Mouse (Mus musculus) cerebellum, postnatal 25 days (tissue): ENCODE results near the gene R3hdm2.
A peak's percentile ranks its signal among the peaks of the same experiment; 100 is the strongest.

ENCODE experiments used
- DNase-seq, 2 experiments: peaks; one replicate each; pipeline ENCODE4 v3.0.0; 2021; ENCODE audit warnings: mixed read lengths in 2 of 2

The R3hdm2 gene

DNA sequence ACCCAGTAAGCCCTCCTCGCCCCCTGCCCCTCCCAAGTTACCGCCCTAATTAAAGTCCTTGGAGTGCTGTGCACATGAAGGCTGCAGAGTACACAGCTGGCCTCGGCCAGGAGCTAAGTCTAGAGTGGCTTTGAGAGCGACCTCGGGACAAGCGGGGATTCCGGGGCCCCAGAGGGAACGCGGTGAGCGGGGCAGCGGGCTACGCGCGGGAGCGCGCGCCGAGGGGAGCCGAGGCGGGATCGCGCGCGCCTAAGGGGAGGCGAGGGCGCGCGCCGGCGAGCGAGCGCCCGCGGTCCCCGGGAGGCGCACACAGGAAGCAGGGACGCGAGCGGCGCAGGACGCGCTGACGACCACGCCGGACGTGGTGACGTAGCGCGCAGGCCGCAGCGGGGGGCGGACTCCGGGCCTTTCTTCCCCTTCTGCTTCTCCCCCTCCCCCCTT lies at the start of gene R3hdm2:
Gene R3hdm2 (plus strand): TSS at position 77 of the 441 bp plus-strand sequence.
- peak; percentile 94 to 98 for DNase-seq

DNA sequence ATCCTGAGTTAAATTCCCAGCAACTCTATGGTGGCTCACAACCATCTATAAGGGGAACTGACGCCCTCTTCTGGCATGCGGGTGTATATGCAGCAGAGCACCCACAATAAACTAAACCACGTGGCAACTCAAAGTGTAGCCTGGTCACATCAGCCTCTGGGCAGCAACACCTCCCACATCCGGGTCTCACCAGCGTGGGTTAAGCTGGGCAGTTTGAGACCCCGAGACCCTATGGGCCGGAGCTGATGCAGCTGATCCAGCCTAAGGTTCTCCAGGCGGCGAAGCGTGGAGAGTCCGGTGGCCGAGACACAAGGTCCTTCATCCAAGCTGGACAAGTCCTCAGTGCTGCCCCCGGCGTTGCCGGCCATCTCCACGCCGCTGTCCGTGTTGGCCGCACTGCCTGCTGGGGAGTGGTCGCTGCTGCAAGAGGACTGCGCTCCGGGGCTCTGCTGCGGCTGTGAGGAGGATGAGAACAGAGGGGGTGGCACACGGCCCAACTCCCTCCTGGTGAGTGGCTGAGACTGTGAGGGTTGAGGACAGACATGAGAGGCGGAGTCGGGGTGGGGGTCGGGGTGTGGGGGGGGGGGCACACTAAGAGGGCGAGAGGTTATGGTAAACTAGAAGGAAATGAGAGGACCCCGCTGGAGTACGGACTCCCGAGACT lies 47.8 kb upstream of the R3hdm2 start:
- DNase-seq = no peak

DNA sequence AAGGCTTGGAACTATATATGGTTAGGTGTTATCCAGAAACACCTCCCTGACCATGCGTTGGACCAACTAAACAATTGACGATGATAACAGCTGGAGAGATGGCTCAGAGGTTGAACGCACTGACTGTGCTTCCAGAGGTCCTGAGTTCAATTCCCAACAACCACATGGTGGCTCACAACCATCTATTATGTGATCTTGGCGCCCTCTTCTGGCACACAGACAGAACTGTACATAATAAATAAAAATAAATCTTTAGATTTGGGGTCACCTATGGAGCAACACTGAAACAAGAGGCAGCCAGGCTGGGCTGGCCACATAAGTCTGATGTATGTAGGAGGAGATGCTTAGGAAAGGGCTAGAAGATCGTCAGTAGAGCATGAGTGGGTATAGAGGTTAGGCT lies 47.0 kb upstream of the R3hdm2 start:
- no peak for DNase-seq

- DNase-seq = no peak
These were observed 44.9 kb upstream of the R3hdm2 start for GRCm38 (mm10) chr10:127335271-127335670.

DNA sequence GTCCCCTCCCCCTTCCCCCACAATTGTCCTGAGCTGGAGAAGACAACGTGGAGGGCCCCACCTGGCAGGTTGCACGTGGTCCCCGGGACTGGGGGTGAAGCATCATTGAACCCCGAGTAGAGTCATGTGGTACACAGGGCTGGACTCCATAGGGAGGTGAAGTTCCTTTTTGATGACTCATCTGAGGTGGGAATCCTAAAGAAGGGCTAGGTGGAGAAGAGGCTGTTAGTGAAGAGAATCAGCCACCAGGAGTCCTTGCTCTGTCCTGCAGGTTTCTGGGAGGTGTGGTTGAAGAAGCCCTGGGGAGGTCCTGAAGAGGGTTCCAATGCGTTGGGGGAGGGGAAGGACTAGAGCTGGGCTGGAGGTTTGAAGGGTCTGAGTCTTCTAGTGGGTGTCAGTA lies 43.2 kb upstream of the R3hdm2 start:
- no peak for DNase-seq

- DNase-seq = no peak
These were observed 42.5 kb upstream of the R3hdm2 start for GRCm38 (mm10) chr10:127337536-127338099.

GRCm38 (mm10) chr10:127338930-127339682 lies 41.0 kb upstream of the R3hdm2 start:
- peak; percentile 88 to 93 for DNase-seq

GRCm38 (mm10) chr10:127339683-127340576 lies 40.2 kb upstream of the R3hdm2 start:
- DNase-seq = peak in 1 of 2 experiments; percentile 50

GRCm38 (mm10) chr10:127340577-127341359 lies 39.4 kb upstream of the R3hdm2 start:
- DNase-seq = peak in 1 of 2 experiments; percentile 50

- DNase-seq = no peak
These were observed 38.8 kb upstream of the R3hdm2 start for GRCm38 (mm10) chr10:127341360-127341690.

DNA sequence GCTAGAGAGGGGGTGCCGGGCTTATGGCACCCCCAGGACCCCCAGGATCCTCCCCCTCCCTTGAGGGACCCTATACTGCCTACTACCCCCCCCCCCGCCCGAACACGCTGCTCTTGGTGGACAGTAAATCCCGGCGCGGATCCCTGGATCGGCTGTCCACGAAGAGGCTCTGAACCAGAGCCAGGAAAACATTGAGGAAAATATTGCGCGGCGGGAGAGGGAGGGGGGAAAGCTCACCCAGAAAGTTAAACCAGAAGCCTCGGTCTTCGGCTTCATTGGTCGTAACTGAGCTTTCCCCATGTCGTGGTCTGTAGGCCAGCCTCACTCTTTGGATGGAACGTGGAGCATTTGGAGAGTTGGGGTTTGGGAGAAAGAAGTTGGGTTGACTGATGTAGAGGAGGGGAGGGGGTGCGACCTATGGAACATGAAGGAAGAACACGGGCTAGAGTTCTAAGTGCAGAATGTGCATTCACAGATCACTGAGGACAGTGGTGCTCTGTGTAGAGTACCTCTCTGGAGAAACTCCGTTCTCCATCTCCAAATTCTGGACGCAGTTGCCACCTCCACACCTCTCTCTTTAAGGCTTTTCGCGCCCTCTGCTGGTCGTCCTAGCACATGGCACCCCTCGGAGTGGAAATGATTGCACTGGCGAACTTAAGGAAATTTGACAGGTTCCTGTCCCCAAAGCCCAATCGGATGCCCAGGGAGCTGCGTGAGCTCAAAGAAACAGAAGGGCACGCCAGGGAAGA lies 38.1 kb upstream of the R3hdm2 start, which contains the start of gene Gli1:
Gene Gli1 (minus strand): TSS at position 84 of the 749 bp plus-strand sequence.
- DNase-seq = peak; percentile 85 to 91

DNA sequence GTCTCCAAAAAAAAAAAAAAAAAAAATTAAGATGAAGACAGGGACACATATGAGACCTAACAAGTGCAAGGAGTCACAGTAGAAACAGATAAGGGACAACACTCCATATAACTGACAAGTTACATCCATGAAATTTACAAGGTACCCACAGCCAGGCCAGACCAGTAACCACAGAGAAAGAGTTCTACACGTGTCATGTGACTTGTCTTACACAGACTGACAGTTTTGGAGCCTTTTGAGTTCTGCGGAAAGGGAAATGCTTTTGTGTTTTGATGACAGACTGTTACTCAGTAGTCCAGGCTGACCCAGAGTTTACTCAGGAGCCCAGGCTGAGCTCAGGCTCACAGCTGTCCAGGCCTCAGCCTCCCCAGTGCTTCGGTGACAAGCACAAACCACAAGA lies 37.1 kb upstream of the R3hdm2 start:
- no peak for DNase-seq

- DNase-seq = no peak
These were observed 34.0 kb upstream of the R3hdm2 start for GRCm38 (mm10) chr10:127346173-127346572.

DNA sequence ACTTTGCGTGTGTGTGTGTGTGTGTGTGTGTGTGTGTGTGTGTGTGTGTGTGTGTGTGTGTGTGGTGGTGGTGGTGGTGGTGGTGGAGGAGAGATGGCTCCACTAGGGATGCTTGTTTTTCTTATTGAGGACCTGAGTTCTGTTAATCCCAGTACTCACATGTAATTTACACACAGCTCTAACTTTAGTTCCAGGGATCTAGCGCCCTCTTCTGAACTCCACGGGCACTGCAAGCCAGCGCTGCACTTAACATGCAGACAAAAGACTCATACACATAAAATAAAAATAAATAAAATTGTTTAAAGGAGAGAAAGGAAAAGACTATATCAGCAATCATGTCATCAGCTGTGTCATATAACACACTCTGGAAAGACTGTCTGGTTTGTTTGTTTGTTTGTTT lies 31.2 kb upstream of the R3hdm2 start:
- no peak for DNase-seq

GRCm38 (mm10) chr10:127349810-127350209 lies 30.3 kb upstream of the R3hdm2 start:
- no peak for DNase-seq

DNA sequence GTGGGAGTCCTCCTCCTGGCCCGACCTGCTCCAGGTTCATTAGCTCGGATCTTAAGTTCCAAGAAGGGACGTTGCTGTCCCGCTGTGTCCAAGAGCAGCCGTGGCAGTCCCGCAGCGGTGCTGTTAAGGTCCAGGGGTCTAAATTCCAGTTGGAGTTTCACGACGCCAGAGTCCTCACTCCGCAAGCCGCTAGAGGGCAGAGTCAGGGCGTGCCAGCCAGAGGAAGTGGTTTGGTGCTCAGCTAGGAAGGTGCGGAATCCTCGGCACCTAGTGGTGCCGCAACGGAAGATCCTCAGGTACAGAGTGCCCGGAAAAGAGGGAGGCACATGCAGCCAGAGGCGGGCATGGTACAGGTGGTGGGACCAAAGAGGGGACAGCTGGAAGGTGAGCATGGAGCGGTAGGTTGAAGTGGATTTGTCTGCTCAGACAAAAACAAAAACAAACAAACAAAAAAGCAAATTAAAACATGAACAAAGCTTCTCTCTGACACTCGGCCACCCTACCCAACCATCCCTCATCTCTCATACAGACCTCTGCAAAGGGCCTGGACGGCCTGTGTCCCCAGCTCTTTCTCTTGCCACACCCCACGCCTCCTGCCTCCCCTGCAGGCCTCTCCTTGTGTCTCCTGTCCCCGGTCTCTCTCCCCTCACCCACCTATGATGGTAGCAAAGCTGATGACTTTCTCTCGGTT lies 29.4 kb upstream of the R3hdm2 start:
- DNase-seq = peak; percentile 80 to 89

- DNase-seq = no peak
These were observed 28.9 kb upstream of the R3hdm2 start for GRCm38 (mm10) chr10:127351285-127351595.

DNA sequence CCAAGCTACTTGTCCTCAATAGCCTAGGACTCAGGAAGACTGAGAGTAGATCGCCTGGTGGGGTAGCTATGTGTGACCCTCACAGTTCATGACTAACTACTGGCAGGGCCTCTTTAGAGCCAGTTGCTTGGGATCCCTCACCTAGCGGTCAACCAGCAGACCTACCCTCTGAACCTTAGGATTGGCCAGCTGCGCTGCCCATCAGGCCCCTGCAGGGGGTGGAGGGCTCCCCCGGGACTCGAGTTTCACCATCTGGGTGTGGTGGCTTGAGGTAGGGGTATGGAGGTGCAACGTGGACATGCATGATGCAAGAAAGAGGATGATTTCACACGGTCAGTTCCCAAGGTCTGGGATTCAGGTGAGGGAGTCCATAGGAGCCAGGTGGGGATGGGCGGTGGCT lies 28.4 kb upstream of the R3hdm2 start:
- DNase-seq = no peak

GRCm38 (mm10) chr10:127352187-127352586 lies 27.9 kb upstream of the R3hdm2 start:
- DNase-seq = no peak

- no peak for DNase-seq
These were observed 27.4 kb upstream of the R3hdm2 start for GRCm38 (mm10) chr10:127352766-127353165.
